Mouse (Mus musculus): ENCODE measurements at regions not wholly inside any gene's neighbourhood (a gene's known extent, or its start where the extent isn't known, plus 50 kb on each side); places are given as distances from the start of the nearest gene placed in this dataset.

DNA sequence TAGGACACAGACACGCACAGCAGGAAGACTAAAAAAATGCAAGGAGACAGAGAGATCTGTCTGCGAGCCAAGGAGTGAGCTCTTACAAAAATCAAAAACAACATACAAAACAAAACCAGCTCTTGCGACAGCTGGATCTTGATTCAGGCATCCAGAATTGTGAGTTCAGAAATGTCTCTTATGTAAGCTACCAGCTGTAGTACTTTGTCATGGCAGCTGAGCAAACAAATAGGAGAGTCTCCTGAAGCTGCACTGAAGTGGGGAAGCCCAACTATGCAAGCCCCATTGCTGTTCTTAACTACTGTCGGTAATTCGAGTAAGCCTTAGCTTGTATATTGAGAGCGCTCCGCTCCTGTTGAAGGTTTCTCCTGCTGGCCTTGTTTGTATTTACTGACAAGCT is 856.8 kb upstream of the Car8 start:
- no peak for ATAC-seq (replicated peaks; ENCODE audit: poor library complexity, severe bottlenecking)

DNA sequence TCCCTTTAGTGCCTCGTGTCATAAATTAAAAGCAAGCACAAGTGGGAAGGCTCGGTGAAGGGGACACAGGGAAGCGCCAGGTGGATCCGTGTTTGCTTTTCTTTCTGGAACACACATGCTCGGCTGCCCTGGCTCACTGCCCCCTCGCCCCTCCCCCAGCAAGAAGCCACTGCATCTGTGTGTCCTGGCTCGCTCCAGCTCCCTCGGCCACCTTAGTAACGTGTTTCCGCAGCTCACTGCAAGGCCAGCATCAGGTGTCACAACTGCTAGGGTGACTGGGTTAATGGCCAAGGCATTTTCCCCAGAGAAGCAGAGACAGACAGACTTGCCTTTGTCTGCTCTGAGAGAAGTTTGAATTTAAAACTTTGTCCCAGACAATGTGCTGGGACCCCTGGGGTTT is 855.7 kb upstream of the Car8 start:
- no peak for ATAC-seq (replicated peaks; ENCODE audit: poor library complexity, severe bottlenecking)

DNA sequence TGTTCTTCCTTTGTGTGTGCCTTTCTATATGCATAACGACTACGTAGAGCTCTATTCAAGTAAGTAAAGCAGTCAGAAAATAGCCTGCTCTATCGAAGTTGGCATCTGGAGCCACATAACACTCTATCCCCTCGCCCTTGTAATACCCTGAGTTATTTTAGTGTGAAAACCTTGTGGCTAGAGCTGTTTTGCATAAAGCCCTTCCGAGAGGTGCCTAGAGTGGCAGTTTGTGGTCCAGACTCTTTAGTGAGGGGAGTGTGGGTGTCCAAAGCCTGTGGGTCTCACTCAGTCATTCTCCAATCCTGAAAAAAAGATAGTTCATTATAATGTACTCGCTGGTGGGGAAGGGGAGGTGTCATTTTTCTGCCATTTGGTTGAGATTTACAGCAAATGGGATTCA is 855.2 kb upstream of the Car8 start:
- no peak for ATAC-seq (replicated peaks; ENCODE audit: poor library complexity, severe bottlenecking)

DNA sequence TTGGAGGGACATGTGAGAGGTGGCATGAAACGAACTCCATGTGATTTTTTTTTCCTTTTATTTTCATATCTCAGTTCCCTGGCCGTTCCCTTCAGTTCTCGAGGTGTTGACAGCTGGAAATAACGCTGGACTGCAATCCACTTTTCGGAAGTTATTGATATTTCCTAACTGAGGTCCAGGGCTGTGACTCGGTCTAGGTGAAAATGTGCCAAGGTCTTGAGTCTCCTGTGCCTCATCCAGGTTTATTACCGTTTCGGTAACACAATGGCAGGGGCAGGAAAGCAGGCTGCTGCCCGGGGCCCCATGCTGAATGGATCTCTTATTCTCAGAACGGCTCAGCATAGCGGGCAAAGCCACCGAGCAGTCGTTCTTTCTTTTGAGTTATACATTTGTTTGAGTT is 844.7 kb upstream of the Car8 start:
- no peak for ATAC-seq (replicated peaks; ENCODE audit: poor library complexity, severe bottlenecking)

DNA sequence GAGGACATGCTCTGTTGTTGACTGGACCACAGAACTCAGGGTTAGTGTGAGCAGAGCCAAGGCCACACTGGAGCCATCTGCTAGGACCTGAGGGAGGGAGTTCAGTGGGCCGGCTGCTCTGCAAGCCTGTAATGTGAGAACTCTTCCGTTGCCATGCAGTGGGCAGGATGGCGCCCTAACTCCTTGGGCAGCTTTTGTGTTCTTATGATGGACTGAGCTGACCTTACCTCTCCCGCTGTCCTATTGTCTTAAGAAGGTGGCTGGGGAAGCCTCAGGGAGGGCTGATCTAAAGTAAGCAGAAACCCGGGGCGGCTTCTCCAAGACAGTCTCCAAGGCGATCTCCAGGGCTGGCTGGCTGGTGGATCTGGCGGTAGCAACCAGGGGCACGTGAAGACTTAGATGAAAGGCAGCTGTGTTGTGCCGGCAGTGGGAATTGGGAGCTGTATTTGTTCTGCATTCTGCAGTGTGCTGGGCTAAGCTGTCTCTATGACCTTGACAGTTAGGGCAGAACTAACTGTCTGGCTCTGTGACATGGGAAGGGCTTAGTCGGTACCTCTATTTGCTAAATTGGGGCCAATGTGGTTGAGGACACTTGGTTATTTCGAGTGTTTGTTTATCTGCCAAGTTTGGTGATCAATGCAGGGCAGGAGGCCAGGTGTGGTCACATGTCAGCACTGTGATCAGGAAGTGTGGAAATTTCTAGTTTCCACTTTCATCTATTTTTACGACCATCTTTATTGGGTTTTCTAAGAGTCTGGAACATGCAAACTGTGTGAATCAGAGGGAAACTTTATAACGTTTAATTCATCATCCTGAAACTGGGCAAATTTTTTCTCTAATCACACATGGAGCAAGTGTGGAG is 843.1 kb upstream of the Car8 start:
- peak; percentile 30 for ATAC-seq (replicated peaks; ENCODE audit: poor library complexity, severe bottlenecking)

DNA sequence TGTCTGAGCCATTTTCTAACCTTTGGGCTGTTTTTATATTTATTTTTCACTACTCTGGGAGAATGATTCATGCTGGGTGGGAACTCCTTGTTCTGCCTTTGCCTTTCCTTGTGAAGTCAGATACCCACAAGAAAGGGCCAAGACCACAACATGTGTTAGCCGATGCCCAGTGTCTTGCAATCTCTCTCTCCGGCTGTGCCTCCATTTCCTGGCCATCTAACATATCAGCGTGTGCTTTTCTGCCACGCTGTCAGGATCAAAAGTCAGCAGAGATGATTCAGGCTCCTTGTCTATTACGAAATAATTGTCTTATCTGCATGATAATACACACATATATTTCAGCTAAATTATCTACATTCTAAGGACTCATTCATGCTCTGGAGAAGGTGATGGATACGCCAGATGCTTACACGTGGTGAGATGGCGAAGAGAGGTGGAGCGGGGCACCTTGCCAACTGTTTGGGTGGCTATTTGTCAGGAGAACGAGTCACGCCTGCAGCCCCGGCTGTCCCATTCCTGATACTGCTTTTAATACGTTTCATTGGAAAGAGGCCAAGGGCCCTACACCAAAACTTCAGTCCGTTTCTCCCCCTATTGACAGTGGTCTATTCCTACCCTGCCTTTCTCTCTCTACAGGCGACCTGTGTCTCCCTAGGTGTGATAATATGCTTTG is 842.1 kb upstream of the Car8 start:
- ATAC-seq (replicated peaks; ENCODE audit: poor library complexity, severe bottlenecking), result peak; percentile 73

DNA sequence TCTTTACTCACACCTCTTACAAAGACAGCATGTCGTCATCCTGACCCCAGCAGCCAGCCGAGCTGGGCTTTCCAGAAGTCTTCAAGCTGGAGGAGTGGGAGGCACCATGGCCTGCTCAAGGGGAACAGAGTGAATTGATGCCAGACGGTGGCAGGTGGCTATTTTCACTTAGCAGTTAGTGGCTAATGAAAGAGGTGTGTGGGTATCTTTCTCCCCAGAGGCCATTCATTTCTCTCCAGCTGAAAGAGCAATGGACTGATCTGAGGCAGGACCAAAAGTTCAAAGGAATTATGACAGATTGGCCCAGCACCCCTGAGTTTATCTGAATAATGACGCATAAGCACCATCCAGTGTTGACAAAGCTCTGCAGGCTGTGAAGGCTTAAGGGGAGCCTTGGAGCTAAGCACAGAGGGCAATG is 841.0 kb upstream of the Car8 start:
- ATAC-seq (replicated peaks; ENCODE audit: poor library complexity, severe bottlenecking), result no peak; the same call in 1 of the 2 replicates

DNA sequence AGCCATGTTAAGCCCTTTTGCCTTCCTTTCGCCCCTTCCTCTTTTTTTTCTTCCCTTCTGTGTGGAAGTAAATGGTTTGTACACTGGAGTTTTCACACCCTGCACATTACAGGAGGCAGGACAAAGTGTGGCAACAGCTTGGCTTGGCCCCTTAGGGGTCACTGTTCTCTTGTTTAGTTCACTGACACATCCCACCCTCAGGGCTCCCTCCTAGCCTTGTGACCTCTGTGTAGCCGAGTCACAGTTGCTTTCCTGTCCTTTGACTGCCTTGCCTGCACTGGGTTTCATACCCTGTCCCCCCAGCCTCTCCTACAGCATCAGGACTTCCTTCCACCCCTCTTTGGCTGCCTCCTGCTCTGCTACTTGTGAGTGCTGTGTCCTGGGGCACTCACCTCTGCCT is 835.6 kb upstream of the Car8 start:
- peak; percentile 69 for ATAC-seq (replicated peaks; ENCODE audit: poor library complexity, severe bottlenecking)

DNA sequence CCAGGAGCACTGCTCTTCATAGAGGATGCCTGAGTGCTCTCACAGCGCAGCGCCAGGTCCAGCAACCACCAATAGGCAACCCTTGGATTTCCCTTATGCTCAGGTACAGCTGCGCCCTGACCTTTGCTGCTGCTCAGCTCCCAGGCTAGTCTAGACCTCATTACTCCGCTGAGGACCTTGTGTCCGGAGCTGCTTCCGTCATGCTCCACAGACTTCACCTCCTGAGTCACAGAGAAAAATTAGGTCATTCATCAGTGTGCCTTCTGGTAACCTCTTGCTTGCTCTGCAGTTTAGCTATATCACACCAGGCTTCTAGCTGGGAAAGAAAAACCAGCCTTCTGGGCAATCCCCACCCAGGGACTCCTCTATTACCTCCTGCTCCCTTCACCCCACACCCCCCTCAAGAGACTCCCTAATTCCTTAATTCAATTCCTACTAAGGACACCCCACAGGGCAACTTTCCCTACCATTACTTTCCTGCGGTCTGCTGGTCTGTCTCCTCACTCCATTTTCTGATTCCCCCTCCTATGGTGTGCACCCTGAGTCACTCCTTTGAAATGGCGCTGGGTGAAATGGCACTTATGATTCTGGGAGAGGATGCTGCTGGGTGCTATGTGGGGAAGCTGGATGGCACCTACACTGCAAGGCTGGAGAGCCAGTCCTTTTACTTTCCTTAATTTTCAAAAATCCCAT is 835.0 kb upstream of the Car8 start:
- ATAC-seq (replicated peaks; ENCODE audit: poor library complexity, severe bottlenecking), result no peak

DNA sequence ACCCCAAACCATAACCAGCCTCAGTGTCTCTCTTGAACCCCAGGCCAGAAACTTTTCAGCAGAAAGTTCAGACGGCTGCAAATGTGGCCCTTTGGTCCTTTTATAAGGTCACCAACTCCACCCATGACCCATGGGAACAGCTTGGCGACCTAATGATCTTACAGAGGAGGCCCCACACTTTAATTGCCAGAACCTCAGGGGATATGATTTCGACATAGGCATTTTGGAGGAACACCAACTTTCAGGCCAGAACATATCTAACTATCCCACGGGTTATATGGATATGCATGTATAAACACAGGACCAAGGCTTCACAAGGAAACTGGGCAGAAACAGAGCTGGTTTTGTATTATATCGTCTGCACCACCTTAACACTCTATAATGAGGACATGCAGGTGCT is 833.5 kb upstream of the Car8 start:
- no peak for ATAC-seq (replicated peaks; ENCODE audit: poor library complexity, severe bottlenecking)

DNA sequence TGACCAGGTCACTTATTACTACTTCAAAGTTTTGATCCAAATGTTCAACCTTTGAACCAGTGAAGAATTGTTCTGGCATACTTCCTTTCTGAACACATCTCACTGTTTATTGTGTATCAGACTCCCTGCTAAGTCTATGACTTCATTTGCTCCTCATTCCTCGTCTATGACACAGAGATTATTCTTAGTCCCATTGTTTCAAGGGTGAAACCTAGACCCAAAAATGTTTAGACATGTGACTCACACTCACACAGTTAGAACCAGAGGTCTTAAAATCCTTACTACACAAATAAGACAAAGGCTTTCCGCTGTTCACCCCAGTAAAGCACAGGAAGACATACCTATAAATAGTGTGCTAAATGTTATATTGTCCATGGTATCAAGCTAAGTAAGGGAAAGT is 829.0 kb upstream of the Car8 start:
- ATAC-seq (replicated peaks; ENCODE audit: poor library complexity, severe bottlenecking), result no peak

DNA sequence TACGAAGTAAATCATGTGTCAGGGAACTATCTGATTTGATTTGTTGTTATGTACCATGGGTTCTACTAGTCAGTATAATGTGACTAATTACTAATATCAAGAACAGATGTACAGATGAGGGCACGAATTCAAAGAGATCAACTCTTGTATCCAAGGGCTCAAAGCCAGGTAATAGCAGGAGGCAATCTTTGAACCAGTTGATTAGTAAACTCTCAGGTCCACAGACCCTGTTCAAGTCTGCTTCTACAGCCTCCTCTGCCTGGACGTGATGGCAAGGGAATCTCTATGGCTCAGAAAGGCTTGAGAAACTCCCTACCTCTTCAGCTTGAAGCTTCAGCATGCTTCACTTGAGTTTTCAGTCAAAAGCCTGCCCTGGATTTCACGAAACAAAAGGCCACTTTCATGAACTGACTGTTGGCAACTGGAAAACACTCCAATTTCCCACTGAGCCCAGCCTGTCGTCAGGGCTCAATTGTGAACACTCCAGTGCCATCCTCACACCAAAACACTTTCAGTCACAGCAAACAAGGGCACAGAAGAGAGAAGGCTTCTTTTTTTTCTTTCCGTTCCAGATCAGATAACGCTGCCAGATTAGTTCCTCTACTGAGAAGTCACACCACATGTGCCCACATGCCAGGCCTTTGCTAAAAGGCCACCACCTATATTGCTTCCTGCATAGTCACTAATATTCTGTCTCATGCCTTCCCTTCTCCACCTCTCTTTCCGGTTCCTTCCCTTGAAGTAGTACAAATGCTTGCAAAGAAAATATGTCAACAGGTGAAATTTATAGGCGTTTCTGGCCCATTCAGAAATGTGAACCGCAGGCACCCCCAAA is 827.4 kb upstream of the Car8 start:
- ATAC-seq (replicated peaks; ENCODE audit: poor library complexity, severe bottlenecking), result no peak

DNA sequence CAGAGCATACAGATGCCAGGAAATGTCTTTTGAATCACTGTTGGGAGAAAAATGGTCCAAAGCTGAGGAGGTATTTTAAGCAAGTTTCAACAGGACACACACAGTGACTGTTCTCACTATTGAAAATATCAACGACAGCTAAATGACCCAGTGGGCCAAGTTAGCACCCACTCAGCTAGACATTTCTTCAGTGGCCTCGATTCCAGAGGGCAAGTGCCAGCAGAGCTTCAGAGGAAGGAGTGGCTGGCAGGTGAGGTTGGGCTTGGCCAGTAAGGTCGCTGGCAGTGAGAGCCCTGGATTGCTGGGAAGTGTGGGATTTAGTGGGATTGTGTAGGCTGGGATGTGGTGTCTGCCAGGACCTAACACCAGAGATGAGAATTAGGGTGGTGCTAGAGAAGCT is 823.1 kb upstream of the Car8 start:
- no peak for ATAC-seq (replicated peaks; ENCODE audit: poor library complexity, severe bottlenecking)

DNA sequence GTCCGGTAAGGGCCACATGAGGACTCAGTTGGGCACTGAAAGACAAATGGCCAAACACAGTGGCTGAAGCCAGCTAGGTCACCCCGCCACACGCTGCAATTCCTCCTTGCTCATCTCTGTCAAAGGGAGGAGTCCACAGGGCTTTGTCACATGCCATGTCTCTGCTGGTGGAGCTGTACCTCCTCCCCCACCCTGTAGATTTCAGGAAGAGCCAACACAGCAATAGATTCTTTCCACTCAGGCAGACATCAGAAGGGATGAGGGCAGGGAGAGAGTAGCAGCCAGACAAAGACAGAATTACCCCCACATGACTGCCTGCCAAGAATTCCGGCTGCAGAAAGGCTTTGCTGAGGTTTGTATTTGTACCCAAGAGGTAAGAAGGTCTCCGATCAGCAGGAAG is 821.4 kb upstream of the Car8 start:
- no peak for ATAC-seq (replicated peaks; ENCODE audit: poor library complexity, severe bottlenecking)

DNA sequence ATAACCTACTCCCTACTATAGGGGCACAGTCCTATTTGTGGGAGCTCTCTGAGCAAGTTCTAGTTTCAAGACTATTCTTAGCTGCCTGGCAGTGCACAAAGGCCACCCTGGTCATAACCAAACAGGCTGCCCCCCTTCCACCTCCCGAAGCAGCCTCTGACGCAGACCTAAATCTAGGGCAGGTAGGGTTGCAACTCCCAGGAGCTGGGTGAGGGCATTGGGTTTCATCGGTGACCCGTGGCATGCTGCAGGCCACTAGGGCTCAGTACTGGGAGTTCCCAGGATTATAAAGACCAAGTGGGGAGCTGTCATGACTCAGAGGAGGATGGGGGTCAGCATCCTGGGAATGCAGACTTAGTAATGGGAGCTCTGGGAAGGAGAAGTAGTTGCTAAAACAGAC is 818.8 kb upstream of the Car8 start:
- no peak for ATAC-seq (replicated peaks; ENCODE audit: poor library complexity, severe bottlenecking)

DNA sequence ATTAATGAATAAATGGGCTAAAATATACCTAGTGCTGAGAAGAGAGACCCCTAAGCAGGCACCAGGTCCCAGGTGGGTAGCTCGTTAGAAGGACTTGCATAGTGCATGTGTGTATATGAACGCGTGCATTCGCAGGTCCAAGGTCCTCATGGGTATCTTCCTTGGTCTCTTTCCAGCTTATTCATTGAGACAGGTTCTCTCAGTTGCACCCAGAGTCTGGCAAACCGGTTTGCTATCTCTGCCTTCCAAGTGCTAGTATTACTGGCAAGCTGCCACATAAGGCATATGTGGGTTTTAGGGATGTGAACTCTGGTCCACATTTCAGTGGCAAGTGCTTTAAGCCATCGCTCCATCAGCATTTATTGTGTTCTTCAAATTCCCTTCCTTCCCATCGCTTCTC is 818.3 kb upstream of the Car8 start:
- ATAC-seq (replicated peaks; ENCODE audit: poor library complexity, severe bottlenecking), result no peak

DNA sequence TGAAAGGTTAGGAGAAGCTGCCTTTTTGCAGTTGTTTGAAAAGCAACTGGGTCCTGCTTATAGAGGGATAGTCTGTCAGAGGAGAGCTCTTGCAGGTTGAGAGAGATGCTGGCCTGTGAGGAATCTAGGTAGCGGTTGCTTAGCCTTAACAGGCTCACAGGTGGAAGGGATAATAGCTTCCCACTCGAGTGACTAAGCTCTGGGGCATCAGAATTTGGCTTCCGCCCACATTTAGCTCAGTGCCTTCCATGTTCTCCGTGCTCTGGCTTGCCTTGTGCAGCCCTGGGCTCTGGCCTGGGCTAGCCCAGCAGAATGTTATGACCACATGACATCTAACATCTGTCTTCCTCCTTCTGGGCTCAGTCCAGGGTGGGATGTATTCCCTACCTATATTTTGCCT is 817.0 kb upstream of the Car8 start:
- no peak for ATAC-seq (replicated peaks; ENCODE audit: poor library complexity, severe bottlenecking)

DNA sequence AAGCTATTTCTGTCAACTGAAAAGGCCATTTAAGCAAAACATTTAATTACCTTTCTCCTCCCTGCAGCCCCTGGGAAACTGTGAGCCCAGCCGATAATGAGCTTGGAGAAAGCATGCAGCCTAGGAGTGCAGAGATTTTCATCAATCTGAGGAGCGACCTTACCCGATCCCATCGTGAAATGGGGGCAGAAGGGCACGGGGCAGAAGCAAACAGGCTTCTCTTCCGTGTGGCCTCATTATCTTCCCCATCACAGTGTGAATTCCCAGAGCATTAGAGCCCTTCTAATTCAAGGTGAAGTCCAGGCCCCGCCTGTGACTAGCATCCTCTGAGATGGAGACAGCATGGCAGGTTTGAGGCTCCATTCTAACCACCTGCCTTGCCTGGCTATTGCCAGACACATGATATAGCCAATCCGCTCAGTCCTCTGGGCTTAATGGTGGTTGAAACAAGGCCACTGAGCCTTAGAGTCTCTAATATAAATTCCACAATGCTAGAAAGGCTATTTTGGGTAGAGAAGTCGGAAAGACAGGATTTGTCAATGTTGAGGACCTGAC is 816.5 kb upstream of the Car8 start:
- no peak for ATAC-seq (replicated peaks; ENCODE audit: poor library complexity, severe bottlenecking)

DNA sequence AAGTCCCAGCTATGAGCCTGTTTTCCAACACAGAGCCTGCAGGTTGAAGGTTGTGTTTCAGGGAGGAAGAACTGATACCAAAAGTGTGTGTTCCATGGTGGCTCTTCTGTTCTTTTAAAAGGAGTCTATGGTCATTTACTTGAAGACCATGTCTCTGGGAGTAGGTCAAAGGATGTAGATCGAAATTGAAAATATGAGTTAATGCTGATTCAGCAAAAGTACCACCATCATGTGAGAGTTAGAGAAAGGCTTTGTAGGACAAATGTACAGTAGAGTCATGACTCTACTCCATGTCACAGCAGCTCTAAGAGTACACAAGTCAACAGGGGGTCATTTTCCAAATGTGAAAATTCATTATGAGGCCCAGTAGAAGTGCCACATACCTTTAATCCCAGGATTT is 810.0 kb upstream of the Car8 start:
- ATAC-seq (replicated peaks; ENCODE audit: poor library complexity, severe bottlenecking), result no peak

DNA sequence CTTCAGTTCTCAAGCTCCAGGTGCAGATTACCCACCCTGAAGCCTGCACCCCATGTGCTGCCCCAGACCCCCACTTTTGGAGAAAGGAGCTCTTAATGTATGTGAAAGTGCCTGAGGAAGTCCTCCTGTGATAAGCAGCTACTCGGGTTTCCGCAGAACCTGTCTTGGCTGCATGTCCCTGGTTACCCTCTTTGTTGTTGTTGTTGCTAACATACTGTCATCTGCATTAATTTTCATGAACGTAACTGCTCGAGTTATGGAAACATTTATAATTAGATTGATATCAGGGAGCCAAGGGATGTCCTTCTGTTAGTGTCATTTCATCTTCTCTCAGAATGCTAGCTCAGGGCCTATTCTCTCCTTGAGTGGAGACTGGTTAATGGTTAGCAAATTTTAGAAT is 808.3 kb upstream of the Car8 start:
- ATAC-seq (replicated peaks; ENCODE audit: poor library complexity, severe bottlenecking), result no peak
